Mouse (Mus musculus) kidney, postnatal 25 days (tissue): ENCODE measurements around the gene Hist1h2bk.
"Not testable (repeated sequence)": the region's sequence is repeated elsewhere in the genome, so short reads cannot be mapped to it uniquely, and the experiment has no call there.

ENCODE experiments used
- DNase-seq, 2 experiments: peaks; one replicate each; pipeline ENCODE4 v3.0.0; 2021; ENCODE audit warnings: mixed read lengths in 2 of 2

Hist1h2bk gene

GRCm38 (mm10) chr13:22041651-22042567 is 6.2 kb downstream of the Hist1h2bk start:
- DNase-seq = no peak

- peak; percentile 89 to 91 for DNase-seq
Observed at GRCm38 (mm10) chr13:22042568-22043502, 7.2 kb downstream of the Hist1h2bk start, which contains the start of the genes Hist1h2ag and Hist1h2bj. TSS of gene Hist1h2ag (minus strand) at chr13:22042944. TSS of gene Hist1h2bj (plus strand) at chr13:22043214.

GRCm38 (mm10) chr13:22043503-22044431 is 8.1 kb downstream of the Hist1h2bk start:
- DNase-seq = no peak

GRCm38 (mm10) chr13:22044432-22045155 is 8.9 kb downstream of the Hist1h2bk start:
- no peak for DNase-seq

- DNase-seq = no peak
Observed at GRCm38 (mm10) chr13:22045311-22045710, 9.6 kb downstream of the Hist1h2bk start.

- no peak for DNase-seq
Observed at GRCm38 (mm10) chr13:22049041-22049440, 13.4 kb downstream of the Hist1h2bk start.

- DNase-seq = peak in 1 of 2 experiments; percentile 37
Observed at GRCm38 (mm10) chr13:22049737-22050440, 14.2 kb downstream of the Hist1h2bk start.

GRCm38 (mm10) chr13:22050591-22051522 is 15.2 kb downstream of the Hist1h2bk start:
- DNase-seq = peak; percentile 92 to 94

- no peak for DNase-seq
Observed at GRCm38 (mm10) chr13:22051523-22051859, 15.8 kb downstream of the Hist1h2bk start.

GRCm38 (mm10) chr13:22053754-22054153 is 18.1 kb downstream of the Hist1h2bk start:
- DNase-seq = no peak

- DNase-seq = no peak
Observed at GRCm38 (mm10) chr13:22061422-22061821, 25.8 kb downstream of the Hist1h2bk start.

- no peak for DNase-seq
Observed at GRCm38 (mm10) chr13:22063468-22063867, 27.8 kb downstream of the Hist1h2bk start.

GRCm38 (mm10) chr13:22084140-22084539 is 48.5 kb downstream of the Hist1h2bk start, which contains the start of gene Vmn1r188:
TSS of gene Vmn1r188 (plus strand) at chr13:22084440.
- not testable (repeated sequence) for DNase-seq
